Mouse (Mus musculus) T-helper 1 cell (primary cell): Measurements from ENCODE around the gene Gm20683.

Source experiments
- in situ Hi-C: fragments of 300-600 bp; cut with MboI, MseI; formaldehyde crosslinking; loops from one replicate; pipeline ENCODE4 v1.15.1; 2025; ENCODE audit warnings: high pct_unique_total_duplicates

Gene Gm20683

GRCm38 (mm10) chr17:25841117-25841880 lies at the start of gene Gm20683:
Gm20683 (minus strand) TSS chr17:25841763.
- in situ Hi-C loops: no loop called here

DNA sequence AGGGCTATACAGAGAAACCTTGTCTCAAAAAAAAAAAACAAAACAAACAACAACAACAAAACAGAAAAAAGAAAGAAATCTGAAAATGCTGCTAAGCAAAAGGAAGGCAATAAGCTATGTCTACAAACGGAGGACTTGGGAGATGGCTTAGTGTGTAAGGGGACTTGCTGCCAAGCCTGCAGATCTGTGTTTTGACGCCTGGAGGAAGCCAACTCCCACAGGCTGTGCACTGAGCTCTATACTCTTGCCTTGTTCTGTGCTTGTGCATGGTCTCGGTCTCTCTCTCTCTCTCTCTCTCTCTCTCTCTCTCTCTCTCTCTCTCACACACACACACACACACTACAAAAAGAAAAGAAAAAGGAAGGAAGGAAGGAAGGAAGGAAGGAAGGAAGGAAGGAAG lies 47.3 kb upstream of the Gm20683 start:
- in situ Hi-C loops: no loop called here

DNA sequence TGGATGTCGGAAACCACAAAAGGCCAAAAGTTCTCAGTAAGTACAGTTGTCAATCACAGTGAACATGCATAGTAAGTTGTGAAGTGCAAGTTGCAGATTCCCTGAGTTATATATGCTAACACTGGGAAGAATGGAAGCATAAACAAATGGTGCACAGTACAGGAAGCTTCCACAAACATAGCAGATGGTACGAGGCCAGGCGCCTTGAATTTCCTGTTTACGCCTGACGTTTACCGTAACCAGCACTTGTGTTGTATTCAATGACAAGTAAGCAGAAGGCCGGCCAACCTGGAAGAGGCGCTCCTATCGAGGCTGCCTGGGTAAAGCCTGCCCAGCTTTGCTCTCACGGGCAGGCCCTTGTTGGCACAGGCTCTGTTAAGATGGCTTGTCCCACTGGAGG lies 45.9 kb upstream of the Gm20683 start:
- in situ Hi-C loops: no loop called here

DNA sequence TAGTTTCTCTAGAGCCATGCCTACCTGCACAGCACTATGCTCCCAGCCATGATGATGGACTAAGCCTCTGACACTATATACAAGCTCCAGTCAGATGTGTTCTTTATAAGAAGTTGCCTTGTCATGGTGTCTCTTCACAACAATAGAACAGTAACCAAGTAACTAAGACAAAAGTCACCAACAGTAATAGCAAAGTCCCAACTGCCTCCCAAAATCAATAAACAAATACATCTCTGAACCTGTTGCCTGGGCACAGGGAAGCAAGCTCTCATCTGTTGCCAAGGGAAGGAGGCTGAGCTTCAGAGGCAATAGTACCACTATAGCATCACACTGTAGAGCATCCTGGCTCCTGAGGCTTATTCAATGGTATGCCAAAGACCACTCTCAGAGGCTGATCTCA lies 45.2 kb upstream of the Gm20683 start:
- in situ Hi-C loops: no loop called here

DNA sequence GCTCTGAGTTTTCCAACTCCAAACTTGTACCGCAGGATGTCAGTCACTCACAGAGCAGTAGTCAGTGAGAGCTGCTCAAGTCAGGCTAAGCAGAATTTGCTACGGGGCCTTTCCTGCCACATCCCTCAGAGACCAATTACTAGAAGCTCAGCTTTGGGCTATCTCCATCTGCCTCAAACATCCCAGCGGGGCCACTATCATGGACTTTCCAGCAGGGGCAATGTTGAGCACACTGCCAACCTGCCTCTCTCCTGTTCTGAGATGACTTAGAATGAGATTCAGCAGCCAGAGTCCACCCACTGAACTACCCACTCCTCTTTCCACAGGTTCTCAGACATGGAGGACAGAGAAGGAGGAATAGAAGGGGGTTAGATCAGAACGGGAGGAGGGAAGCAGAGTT lies 44.1 kb upstream of the Gm20683 start:
- in situ Hi-C loops: no loop called here

DNA sequence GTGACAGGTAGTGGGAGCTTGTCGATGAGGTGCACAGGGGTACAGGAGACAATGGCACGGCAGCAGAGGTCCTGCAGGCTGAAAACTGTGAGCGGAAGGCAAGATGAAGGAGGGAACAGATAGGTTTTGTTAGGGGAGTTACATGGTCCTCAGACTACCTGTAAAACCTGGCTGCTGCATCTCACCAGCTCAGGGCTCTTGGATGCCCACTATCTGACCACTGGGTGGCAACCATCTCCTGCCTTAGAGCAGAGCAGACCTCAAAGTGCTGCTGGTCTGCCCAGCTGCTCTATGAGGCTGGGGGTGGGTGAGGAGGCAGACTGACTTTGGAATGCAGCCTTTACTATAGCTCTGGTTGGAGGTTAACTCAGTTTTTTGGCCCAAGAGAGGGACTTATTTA lies 42.3 kb upstream of the Gm20683 start:
- in situ Hi-C loops: no loop called here

DNA sequence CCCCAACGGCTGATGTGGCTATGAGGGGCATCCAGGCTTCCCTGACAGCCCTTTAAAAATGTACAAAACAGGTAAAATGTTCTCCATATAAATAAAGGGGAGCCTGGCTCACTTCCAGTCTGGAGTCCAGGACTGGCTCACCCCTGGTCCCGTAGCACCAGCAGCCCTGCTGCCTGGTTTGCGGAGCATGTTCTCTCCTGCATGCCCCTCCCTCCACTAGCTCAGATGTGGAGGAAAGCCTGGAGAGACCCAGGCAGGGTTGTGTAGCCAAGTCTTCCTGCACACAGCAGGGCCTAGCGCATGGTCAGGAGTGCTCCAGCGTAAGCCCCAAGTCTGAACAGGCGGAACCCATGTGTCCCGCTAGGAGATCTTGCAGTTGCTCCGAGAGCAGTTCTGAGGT lies 41.7 kb upstream of the Gm20683 start:
- in situ Hi-C loops: no loop called here

DNA sequence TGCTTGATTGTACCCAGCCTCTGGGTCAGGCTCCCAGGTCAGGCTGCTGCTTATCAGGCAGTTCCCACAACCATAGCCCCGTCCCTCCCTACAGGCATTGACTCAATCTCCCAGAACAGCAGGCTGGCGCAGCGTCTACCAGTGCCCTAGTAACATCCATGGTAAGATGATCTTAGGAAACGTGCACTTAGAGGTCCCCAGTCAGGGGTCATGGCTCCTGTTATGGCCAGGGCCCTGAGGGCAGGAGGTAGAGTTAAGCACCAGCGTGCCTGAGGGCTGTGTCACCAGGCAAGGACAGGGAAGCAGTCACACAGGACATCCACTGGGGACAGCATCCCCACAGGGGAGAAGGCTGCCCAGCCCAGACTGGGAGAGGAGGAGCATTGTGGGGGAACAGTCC lies 40.7 kb upstream of the Gm20683 start:
- in situ Hi-C loops: no loop called here

GRCm38 (mm10) chr17:25881691-25882090 lies 40.1 kb upstream of the Gm20683 start:
- in situ Hi-C loops: no loop called here

DNA sequence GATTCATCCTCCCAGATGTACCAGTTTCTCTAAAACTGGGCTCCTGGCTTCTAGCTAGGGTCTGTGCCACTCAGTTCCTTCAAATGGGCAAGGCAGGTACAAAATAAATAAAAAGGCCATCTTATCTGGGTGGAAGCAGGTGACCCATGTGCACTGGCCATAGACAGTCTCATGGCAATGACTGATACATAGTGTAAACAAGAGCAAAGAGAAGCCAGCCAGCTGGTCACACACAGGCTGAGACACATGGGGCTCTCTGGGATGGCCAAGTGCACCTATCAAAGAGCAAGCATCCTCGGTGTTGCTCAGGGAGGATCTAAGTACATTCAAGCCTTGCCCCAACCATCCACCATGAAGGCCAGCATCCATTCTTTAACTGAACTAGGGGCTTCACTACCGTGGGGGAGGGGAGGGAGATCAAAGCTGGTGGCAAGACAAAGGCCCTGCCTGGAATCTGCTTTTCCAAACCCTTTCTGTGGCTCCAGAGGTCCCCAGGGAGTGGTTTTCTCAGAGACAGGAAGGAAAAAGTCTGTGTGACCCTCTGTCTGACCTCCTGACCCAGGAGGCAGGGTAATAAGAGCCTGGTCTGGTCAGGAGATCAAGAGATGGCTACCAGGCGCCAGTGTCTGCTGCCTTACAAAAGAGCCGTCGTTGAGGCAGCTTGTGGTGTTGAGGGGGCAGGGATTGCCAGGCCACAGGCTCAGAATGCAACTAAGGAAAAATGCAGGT lies 39.5 kb upstream of the Gm20683 start:
- in situ Hi-C loops: no loop called here

GRCm38 (mm10) chr17:25880196-25880910 lies 38.8 kb upstream of the Gm20683 start, which contains the start of gene Wfikkn1:
Wfikkn1 (minus strand) TSS chr17:25880858.
- in situ Hi-C loops: no loop called here

DNA sequence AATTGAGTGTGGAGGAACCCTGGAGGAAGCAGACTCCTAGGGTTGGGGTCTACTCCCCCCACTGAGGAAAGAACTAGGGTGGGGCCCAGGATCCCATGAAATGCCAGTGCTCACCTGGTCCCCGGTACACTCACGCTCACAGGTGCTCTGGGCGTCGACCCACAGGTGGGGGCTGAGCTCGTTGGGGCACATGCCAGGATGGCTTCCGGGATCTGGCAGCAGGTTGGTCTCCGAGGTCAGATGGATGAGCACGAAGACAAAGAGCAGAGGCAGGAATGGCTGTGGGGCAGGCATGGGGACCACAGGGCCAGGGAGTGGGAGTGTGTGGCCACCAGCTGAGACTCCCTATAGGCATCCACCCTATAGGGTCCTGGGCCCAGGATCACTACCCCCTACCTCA lies 38.2 kb upstream of the Gm20683 start:
- in situ Hi-C loops: no loop called here

DNA sequence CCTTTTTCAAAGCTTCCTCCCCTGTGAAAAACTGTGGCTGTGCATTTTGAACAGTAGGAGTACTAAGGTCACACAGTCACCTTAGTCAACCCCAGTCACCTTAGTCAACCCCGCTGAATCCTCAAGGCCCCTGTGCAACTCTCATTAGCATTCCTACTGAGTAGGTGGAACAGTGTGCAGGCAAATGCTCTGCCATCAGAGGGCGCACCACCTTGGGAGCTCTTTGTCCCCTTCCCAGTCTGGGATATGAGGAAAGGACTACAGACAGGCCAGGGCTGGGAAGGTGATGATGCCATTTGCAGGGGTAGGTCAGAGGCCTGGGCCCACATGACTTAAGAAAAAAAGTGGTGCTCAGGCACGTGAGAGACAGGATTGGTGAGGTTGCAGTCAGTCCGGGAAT lies 37.7 kb upstream of the Gm20683 start:
- in situ Hi-C loops: no loop called here

DNA sequence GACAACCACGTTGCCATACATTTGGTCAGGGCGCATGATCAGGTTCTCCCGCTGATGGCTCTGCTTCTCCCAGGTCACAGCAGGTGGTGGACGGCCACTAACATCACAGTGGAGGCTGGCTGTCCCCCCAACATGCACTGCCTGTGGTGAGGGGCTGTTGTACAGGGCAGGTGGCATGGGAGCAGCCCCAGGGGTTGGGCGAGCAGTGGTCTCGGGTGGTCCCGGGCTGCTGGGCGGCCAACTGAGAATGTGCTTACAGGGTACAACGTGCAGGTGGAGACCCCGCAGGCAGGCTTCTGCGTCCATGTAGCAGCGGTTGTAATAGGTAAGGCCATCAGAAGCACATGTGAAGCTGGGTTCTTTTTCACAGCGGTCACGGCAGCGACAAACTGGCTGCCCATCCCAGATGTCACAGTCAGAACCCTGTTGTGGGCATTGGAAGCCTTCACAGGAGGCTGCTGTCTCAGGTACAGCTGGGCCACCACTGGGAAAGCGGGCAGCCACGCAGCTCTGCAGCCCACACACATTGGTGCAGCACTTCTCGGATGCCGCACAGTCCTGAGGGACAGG lies 37.1 kb upstream of the Gm20683 start:
- in situ Hi-C loops: no loop called here

- in situ Hi-C loops: no loop called here
Measured at GRCm38 (mm10) chr17:25877741-25878610, 36.4 kb upstream of the Gm20683 start.

DNA sequence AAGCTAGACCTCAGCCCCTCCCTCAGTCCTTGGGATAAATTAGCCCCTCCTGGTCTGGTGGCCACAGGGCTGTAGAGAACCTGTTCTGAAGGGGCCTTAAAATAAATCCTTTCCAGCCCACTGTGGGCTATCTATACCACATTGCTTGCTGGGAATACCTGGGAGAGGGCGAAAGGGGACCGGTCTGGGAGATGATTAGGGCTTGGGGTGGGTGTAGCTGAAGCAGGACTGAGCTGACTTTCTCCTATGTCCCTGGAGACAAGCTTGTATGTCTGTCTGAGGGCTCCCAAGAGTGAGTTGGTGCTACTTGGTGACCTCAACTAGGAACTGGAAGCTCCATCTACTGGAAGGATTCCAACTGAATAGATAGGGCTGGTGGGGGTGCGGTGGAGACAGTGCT lies 35.5 kb upstream of the Gm20683 start:
- in situ Hi-C loops: no loop called here

- in situ Hi-C loops: no loop called here
Measured at GRCm38 (mm10) chr17:25876347-25876915, 34.9 kb upstream of the Gm20683 start.

DNA sequence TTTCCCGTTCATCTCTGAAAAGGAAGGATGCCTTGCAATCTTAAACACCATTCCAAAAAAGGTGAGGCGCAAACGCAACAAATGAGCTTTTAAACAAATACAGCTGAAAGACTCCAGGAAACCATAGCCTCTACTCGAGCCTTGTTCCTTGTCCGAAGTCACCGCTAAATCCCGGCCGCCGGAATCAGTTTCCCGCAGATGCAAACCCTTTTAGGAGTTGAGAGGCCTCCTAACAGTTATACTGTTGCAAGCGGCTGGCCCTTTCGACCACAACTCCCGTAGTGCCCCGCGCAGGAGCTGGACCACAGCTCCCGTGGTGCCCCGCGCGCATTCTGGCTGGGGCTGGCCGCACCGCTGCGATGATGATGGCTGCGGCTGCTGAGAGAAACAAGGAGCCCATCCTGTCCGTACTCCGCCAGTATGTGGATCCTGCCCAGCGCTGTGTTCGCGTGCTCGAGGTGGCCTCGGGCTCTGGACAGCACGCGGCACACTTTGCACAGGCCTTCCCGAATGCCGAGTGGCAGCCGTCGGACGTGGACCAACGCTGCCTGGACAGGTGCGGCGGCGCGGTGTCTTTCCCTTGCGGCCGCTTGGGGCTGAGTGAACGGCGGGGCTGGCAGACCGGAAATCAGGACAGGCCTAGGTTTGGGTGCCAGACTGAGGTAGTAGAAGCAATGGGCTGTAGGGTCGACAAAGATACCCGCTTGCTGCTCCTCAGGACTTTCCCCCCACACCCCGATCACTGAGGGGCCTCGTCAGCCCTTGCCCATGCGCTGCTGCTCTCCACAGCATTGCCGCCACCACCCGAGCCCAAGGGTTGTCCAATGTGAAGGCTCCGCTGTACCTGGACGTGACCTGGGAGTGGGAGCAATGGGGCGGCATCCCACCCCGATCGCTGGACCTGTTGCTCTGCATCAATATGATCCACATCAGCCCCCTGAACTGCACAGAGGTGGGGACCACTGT lies 33.9 kb upstream of the Gm20683 start:
- in situ Hi-C loops: no loop called here

- in situ Hi-C loops: no loop called here
Measured at GRCm38 (mm10) chr17:25874721-25875170, 33.2 kb upstream of the Gm20683 start, which contains the start of gene Mettl26. Mettl26 (plus strand) TSS chr17:25875074.
